Mouse (Mus musculus): ENCODE data around the gene Olfr522. TPM values are rescaled to one million over a fixed set of nuclear protein-coding genes. Genes with fewer than 3 reads are reported as not detected.
A peak's percentile ranks its signal among the peaks of the same experiment; 100 is the strongest.

Olfr522 gene
- polyA plus RNA-seq, 1 experiment from 2014 or later, result not detected

- no peak for ATAC-seq (replicated peaks; ENCODE audit: insufficient number of reproducible peaks, insufficient read depth, low FRiP score, low read depth)
- Histone ChIP-seq H3K4me3 (no peak overlapping the region), H3K27ac (no peak overlapping the region), H3K9ac (no peak overlapping the region), H3K36me3 (peaks cover 9% of the 10 kb centered on the region), H3K4me2 (0 out of 2 replicates have a peak overlapping the region, but pooled peaks have one; percentile 13), H3K27me3 (no peaks in the 10 kb centered on the region), H3K9me3 (replicated peaks) (no peaks in the 10 kb centered on the region), H3K4me1 (replicated peaks) (peaks cover 8% of the 10 kb centered on the region)
- WGBS, result 86% methylated on average over 3 of the region's 3 CpGs
These were observed 37.6 kb downstream of the Olfr522 start for GRCm38 (mm10) chr7:140126934-140127333.

- H3K27me3 ChIP-seq, result no peaks in the 10 kb centered on the region
- H3K9ac ChIP-seq, result peak overlapping the region; percentile 89
- no peak for ATAC-seq (replicated peaks; ENCODE audit: insufficient number of reproducible peaks, insufficient read depth, low FRiP score, low read depth)
- 5% methylated on average over 5 of the region's 5 CpGs for WGBS
- H3K27ac ChIP-seq, result peak overlapping the region; percentile 57; the same call in 1 of the 2 replicates
- peak overlapping the region; percentile 94 for H3K4me2 ChIP-seq
- peaks cover 8% of the 10 kb centered on the region for H3K4me1 ChIP-seq (replicated peaks)
- H3K4me3 ChIP-seq, result peak overlapping the region; percentile 94
- H3K36me3 ChIP-seq, result peaks cover 9% of the 10 kb centered on the region
- H3K9me3 ChIP-seq (replicated peaks), result no peaks in the 10 kb centered on the region
These were observed 38.6 kb downstream of the Olfr522 start for GRCm38 (mm10) chr7:140126022-140126350.

- peak; percentile 98 for ATAC-seq (replicated peaks; ENCODE audit: insufficient number of reproducible peaks, insufficient read depth, low FRiP score, low read depth)
- peaks cover 9% of the 10 kb centered on the region for H3K36me3 ChIP-seq
- H3K4me3 ChIP-seq, result peak overlapping the region; percentile 94
- H3K27me3 ChIP-seq, result no peaks in the 10 kb centered on the region
- WGBS, result under 1% methylated on average over 40 of the region's 40 CpGs
- H3K9me3 ChIP-seq (replicated peaks), result no peaks in the 10 kb centered on the region
- H3K9ac ChIP-seq, result peak overlapping the region; percentile 89
- H3K27ac ChIP-seq, result peak overlapping the region; percentile 57; the same call in 1 of the 2 replicates
- peaks cover 8% of the 10 kb centered on the region for H3K4me1 ChIP-seq (replicated peaks)
- H3K4me2 ChIP-seq, result peak overlapping the region; percentile 94
These were observed 39.1 kb downstream of the Olfr522 start for GRCm38 (mm10) chr7:140125278-140126021.

- no peak for ATAC-seq (replicated peaks; ENCODE audit: insufficient number of reproducible peaks, insufficient read depth, low FRiP score, low read depth)
- H3K9ac ChIP-seq, result no peak overlapping the region
- peaks cover under 1% of the 10 kb centered on the region; the same call in 1 of the 2 replicates for H3K36me3 ChIP-seq
- no peaks in the 10 kb centered on the region for H3K27me3 ChIP-seq
- H3K4me3 ChIP-seq, result no peak overlapping the region
- H3K4me1 ChIP-seq (replicated peaks), result peaks cover 8% of the 10 kb centered on the region
- H3K9me3 ChIP-seq (replicated peaks), result no peaks in the 10 kb centered on the region
- 84% methylated on average over 1 of the region's 1 CpGs for WGBS
- H3K4me2 ChIP-seq, result no peak overlapping the region
- no peak overlapping the region for H3K27ac ChIP-seq
These were observed 40.2 kb downstream of the Olfr522 start for GRCm38 (mm10) chr7:140124382-140124781.

- Histone ChIP-seq H3K36me3 (no peaks in the 10 kb centered on the region), H3K27ac (peak overlapping the region; percentile 4; the same call in 1 of the 2 replicates), H3K4me3 (no peak overlapping the region), H3K9ac (no peak overlapping the region), H3K27me3 (no peaks in the 10 kb centered on the region), H3K4me2 (no peak overlapping the region), H3K9me3 (replicated peaks) (no peaks in the 10 kb centered on the region), H3K4me1 (replicated peaks) (peaks cover 8% of the 10 kb centered on the region)
- WGBS, result 27% methylated on average over 4 of the region's 4 CpGs
- ATAC-seq (replicated peaks; ENCODE audit: insufficient number of reproducible peaks, insufficient read depth, low FRiP score, low read depth), result no peak
These were observed 41.8 kb downstream of the Olfr522 start for GRCm38 (mm10) chr7:140122765-140123164.

- no peak overlapping the region for H3K4me3 ChIP-seq
- 64% methylated on average over 13 of the region's 13 CpGs for WGBS
- H3K36me3 ChIP-seq, result no peaks in the 10 kb centered on the region
- peaks cover 8% of the 10 kb centered on the region for H3K4me1 ChIP-seq (replicated peaks)
- no peaks in the 10 kb centered on the region for H3K9me3 ChIP-seq (replicated peaks)
- no peak overlapping the region for H3K4me2 ChIP-seq
- H3K9ac ChIP-seq, result no peak overlapping the region
- H3K27me3 ChIP-seq, result no peaks in the 10 kb centered on the region
- no peak for ATAC-seq (replicated peaks; ENCODE audit: insufficient number of reproducible peaks, insufficient read depth, low FRiP score, low read depth)
- H3K27ac ChIP-seq, result no peak overlapping the region
These were observed 43.1 kb downstream of the Olfr522 start for GRCm38 (mm10) chr7:140121338-140121910.

- no peak for ATAC-seq (replicated peaks; ENCODE audit: insufficient number of reproducible peaks, insufficient read depth, low FRiP score, low read depth)
- Histone ChIP-seq H3K36me3 (no peaks in the 10 kb centered on the region), H3K27ac (no peak overlapping the region), H3K4me3 (no peak overlapping the region), H3K9ac (no peak overlapping the region), H3K4me2 (no peak overlapping the region), H3K4me1 (replicated peaks) (peaks cover 4% of the 10 kb centered on the region), H3K9me3 (replicated peaks) (no peaks in the 10 kb centered on the region), H3K27me3 (no peaks in the 10 kb centered on the region)
- WGBS, result 88% methylated on average over 2 of the region's 2 CpGs
These were observed 44.1 kb downstream of the Olfr522 start for GRCm38 (mm10) chr7:140120484-140120883.

GRCm38 (mm10) chr7:140116329-140117054 is 48.1 kb downstream of the Olfr522 start, which contains the start of gene Echs1:
Gene Echs1 (minus strand): TSS chr7:140116476.
- peak within 1 kb of the TSS; percentile 90 for H3K27ac ChIP-seq
- WGBS, result 3% methylated on average over 28 of the region's 28 CpGs
- peaks cover 14% of the 10 kb centered on the region for H3K36me3 ChIP-seq
- peak; percentile 94 for ATAC-seq (replicated peaks; ENCODE audit: insufficient number of reproducible peaks, insufficient read depth, low FRiP score, low read depth)
- peak within 1 kb of the TSS; percentile 78 for H3K9ac ChIP-seq
- H3K4me2 ChIP-seq, result peak within 1 kb of the TSS; percentile 71
- H3K27me3 ChIP-seq, result no peaks in the 10 kb centered on the region
- H3K4me1 ChIP-seq (replicated peaks), result 0 out of 2 replicates have a peak, but pooled peaks cover 3% of the 10 kb centered on the region
- no peaks in the 10 kb centered on the region for H3K9me3 ChIP-seq (replicated peaks)
- H3K4me3 ChIP-seq, result peak within 1 kb of the TSS; percentile 77

- ATAC-seq (replicated peaks; ENCODE audit: insufficient number of reproducible peaks, insufficient read depth, low FRiP score, low read depth), result peak; percentile 79
- Histone ChIP-seq H3K27ac (peak within 1 kb of the TSS; percentile 90), H3K36me3 (peaks cover 21% of the 10 kb centered on the region), H3K4me1 (replicated peaks) (0 out of 2 replicates have a peak, but pooled peaks cover 3% of the 10 kb centered on the region), H3K27me3 (no peaks in the 10 kb centered on the region), H3K9me3 (replicated peaks) (no peaks in the 10 kb centered on the region), H3K9ac (peak within 1 kb of the TSS; percentile 78), H3K4me3 (peak within 1 kb of the TSS; percentile 77), H3K4me2 (peak within 1 kb of the TSS; percentile 71)
- 2% methylated on average over 23 of the region's 23 CpGs for WGBS
These were observed 48.8 kb downstream of the Olfr522 start, which contains the start of gene Paox for GRCm38 (mm10) chr7:140115583-140116328. Gene Paox (plus strand): TSS chr7:140115799.

GRCm38 (mm10) chr7:140111943-140112342 is 52.6 kb downstream of the Olfr522 start:
- Histone ChIP-seq H3K9me3 (replicated peaks) (no peaks in the 10 kb centered on the region), H3K36me3 (peaks cover 58% of the 10 kb centered on the region), H3K4me1 (replicated peaks) (0 out of 2 replicates have a peak, but pooled peaks cover 3% of the 10 kb centered on the region), H3K4me2 (no peak overlapping the region), H3K27ac (no peak overlapping the region), H3K4me3 (no peak overlapping the region), H3K27me3 (no peaks in the 10 kb centered on the region), H3K9ac (no peak overlapping the region)
- ATAC-seq (replicated peaks; ENCODE audit: insufficient number of reproducible peaks, insufficient read depth, low FRiP score, low read depth), result no peak
- 62% methylated on average over 3 of the region's 3 CpGs for WGBS
